Mouse (Mus musculus): Measurements from ENCODE around the gene Zwilch. TPM values are rescaled to one million over a fixed set of nuclear protein-coding genes. Genes with fewer than 3 reads are reported as not detected.
A peak's percentile ranks its signal among the peaks of the same experiment; 100 is the strongest.
"Not testable (repeated sequence)": the region's sequence is repeated elsewhere in the genome, so short reads cannot be mapped to it uniquely, and the experiment has no call there.

Zwilch gene
- polyA plus RNA-seq, 1 experiment from 2014 or later = 14.7 TPM

DNA sequence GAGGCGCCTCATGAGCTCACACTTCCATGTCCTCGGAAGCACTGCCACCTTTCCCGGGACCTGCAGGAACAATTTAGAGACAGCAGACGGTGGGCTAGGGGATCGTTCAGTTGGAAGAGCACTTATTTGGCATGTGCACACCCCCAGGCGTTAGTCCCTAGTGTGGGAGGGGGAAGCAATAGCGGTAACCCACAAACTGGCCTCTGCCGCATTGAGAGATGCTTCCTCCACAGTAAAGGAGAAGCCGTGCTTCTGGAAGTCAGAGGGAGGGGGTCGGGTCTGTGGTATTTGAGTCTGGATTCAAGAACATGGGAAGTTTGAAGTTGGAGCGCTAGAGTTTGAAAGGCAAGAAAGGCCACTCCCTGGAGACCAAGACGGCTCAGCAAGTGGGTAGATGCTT is 46.8 kb downstream of the Zwilch start:
- WGBS = 51% methylated on average over 12 of the region's 12 CpGs
- Histone ChIP-seq H3K27me3 (no peaks in the 10 kb centered on the region), H3K27ac (no peak overlapping the region), H3K9me3 (replicated peaks) (no peaks in the 10 kb centered on the region), H3K9ac (no peak overlapping the region), H3K4me2 (peak overlapping the region; percentile 13; the same call in 1 of the 2 replicates), H3K4me3 (no peak overlapping the region), H3K36me3 (no peaks in the 10 kb centered on the region), H3K4me1 (replicated peaks) (peaks cover 9% of the 10 kb centered on the region; the same call in 1 of the 2 replicates)
- ATAC-seq (replicated peaks; ENCODE audit: insufficient number of reproducible peaks, insufficient read depth, low FRiP score, low read depth) = no peak

DNA sequence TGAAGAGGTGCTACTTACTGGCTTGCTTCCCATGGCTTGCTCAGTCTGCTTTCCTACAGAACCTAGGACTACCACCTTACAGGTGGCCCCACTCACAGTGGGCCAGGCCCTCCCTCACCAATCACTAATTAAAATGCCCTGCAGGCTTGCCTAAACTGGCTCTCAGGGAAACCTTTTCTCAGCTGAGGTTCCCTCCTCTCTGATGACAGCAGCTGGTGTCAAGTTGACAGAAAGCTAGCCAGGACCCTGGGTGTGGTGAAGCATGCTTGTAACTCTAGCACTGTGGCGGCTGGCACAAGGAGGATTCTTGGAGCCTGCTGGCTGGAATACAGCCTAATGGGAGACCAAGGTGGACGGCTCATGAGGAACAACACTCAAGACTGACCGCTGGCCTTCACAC is 47.6 kb downstream of the Zwilch start:
- H3K4me1 ChIP-seq (replicated peaks) = peaks cover 9% of the 10 kb centered on the region; the same call in 1 of the 2 replicates
- no peak overlapping the region for H3K9ac ChIP-seq
- 42% methylated on average over 3 of the region's 3 CpGs for whole genome bisulfite sequencing
- H3K4me2 ChIP-seq = no peak overlapping the region
- H3K9me3 ChIP-seq (replicated peaks) = no peaks in the 10 kb centered on the region
- ATAC-seq (replicated peaks; ENCODE audit: insufficient number of reproducible peaks, insufficient read depth, low FRiP score, low read depth) = no peak; the same call in 1 of the 2 replicates
- H3K36me3 ChIP-seq = no peaks in the 10 kb centered on the region
- H3K27ac ChIP-seq = no peak overlapping the region
- no peaks in the 10 kb centered on the region for H3K27me3 ChIP-seq
- H3K4me3 ChIP-seq = no peak overlapping the region

DNA sequence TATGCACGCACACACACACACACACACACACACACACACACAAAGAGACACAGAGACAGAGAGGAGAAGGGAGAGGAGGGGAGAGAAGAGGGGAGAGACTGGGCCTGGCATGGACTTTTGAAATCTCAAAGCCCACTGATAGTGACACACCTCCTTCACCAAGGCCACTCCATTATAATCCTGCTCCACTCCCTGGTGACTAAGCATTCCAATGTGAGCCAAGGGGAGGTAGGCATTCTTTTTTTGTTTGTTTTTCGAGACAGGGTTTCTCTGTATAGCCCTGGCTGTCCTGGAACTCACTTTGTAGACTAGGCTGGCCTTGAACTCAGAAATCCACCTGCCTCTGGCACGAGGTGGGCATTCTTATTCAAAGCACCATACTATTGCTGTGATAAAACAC is 48.1 kb downstream of the Zwilch start:
- not testable (repeated sequence) for H3K27me3 ChIP-seq; H3K27ac ChIP-seq; ATAC-seq (replicated peaks; ENCODE audit: insufficient number of reproducible peaks, insufficient read depth, low FRiP score, low read depth); H3K4me1 ChIP-seq (replicated peaks); H3K9ac ChIP-seq; H3K4me2 ChIP-seq; H3K9me3 ChIP-seq (replicated peaks); H3K36me3 ChIP-seq; H3K4me3 ChIP-seq
- WGBS = 55% methylated on average over 3 of the region's 3 CpGs

DNA sequence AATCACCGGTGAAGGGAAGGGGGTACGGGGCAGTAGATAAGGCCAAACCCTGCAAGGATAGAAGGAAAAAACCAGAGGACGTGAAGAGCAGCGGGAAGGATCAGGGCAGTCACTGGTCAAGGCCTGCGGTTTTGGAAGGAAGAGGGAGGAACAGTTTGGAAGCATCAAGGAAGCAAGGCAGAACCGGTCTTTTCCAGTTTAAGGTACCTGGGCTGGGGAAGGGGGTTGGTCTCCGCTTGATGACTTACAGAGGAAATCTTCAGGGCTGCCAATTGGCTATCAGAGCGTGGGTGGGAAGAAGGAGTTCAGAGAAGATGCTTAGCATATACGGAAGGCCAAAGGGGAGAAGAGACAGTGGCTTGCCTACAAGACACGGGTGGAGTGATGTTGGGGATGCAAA is 50.3 kb downstream of the Zwilch start:
- 87% methylated on average over 10 of the region's 10 CpGs for WGBS
- no peaks in the 10 kb centered on the region for H3K36me3 ChIP-seq
- H3K4me1 ChIP-seq (replicated peaks) = peaks cover 9% of the 10 kb centered on the region; the same call in 1 of the 2 replicates
- no peak overlapping the region for H3K4me3 ChIP-seq
- H3K27ac ChIP-seq = no peak overlapping the region
- ATAC-seq (replicated peaks; ENCODE audit: insufficient number of reproducible peaks, insufficient read depth, low FRiP score, low read depth) = no peak
- no peaks in the 10 kb centered on the region for H3K9me3 ChIP-seq (replicated peaks)
- no peaks in the 10 kb centered on the region for H3K27me3 ChIP-seq
- H3K9ac ChIP-seq = no peak overlapping the region
- no peak overlapping the region for H3K4me2 ChIP-seq

DNA sequence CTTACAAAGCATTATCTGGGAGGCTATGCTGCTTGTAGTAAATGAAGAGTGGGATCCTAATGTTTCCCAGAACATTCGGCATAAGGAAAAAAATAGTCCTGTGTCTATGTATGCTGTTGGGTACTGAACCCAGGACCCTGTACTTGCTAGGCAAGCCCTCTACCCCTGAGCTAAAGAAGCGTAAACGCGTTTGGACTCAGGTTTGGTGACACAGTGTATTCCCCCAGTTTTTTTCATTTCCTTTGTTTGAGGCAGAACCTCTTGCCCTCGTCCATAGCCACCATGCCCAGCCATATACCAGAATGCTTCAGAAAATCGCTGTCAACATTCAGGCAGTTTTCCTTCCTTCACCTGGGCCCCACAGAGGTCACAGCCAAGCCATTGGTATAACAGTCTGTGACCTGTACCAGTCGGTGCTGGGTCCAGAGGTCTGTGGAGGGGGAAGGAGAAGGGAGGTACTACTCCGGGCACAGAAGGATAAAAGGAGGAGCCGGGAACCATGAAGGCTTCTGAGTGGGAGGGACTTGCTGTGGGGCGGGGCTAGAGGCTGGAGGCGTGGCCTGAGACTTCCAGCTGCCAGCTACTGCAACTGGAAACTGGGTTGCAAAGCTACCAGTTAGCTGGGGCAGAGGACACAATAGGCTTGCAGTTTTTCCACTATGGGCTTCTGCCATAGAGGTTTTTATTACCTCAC is 52.2 kb downstream of the Zwilch start:
- peaks cover 13% of the 10 kb centered on the region for H3K4me1 ChIP-seq (replicated peaks)
- H3K4me2 ChIP-seq = no peak overlapping the region
- 38% methylated on average over 11 of the region's 11 CpGs for WGBS
- H3K9ac ChIP-seq = no peak overlapping the region
- no peaks in the 10 kb centered on the region for H3K27me3 ChIP-seq
- no peaks in the 10 kb centered on the region for H3K9me3 ChIP-seq (replicated peaks)
- no peak overlapping the region for H3K4me3 ChIP-seq
- ATAC-seq (replicated peaks; ENCODE audit: insufficient number of reproducible peaks, insufficient read depth, low FRiP score, low read depth) = no peak
- H3K36me3 ChIP-seq = no peaks in the 10 kb centered on the region
- no peak overlapping the region for H3K27ac ChIP-seq

DNA sequence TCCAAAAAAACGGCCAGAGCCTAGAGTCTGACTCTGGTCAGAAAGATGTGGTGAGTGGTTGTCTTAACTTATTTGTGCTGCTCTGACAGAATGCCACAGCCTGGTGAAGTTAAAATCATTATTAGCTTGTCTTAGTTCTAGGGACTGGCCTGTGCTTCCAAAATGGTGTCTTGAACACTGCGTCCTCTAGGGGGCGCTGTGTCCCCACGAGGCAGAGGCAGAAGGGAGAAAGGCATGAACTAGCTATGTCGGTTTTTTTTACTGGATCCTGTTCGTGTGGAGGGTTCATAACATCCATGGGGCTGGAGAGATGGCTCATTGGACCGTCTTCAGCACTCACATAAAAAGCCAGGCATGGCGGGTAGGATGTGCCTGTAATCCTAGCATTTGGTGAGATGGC is 53.0 kb downstream of the Zwilch start:
- Histone ChIP-seq H3K27me3 (no peaks in the 10 kb centered on the region), H3K4me3 (no peak overlapping the region), H3K9me3 (replicated peaks) (no peaks in the 10 kb centered on the region), H3K36me3 (no peaks in the 10 kb centered on the region), H3K27ac (no peak overlapping the region), H3K9ac (no peak overlapping the region), H3K4me2 (no peak overlapping the region), H3K4me1 (replicated peaks) (peaks cover 10% of the 10 kb centered on the region)
- ATAC-seq (replicated peaks; ENCODE audit: insufficient number of reproducible peaks, insufficient read depth, low FRiP score, low read depth) = no peak
- WGBS = 26% methylated on average over 8 of the region's 8 CpGs

DNA sequence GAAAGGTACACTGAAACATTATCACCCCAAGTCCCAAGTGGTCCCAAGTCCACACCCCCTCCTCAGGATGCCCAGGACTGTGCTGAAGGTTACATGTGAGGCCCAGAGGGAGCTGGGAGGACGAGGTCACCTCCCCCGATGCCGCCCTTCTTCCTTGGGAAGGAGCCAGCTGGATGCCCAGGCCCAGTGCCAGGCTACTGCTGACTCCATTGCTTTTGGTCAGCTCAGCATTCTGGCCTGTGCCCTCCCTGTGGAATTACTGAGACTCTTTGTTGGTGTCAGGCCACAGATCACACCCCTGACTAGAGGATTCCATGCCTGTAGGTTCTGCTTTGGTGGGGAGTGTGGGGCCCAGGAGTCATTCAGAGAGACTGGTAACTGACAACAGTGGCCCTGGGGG is 56.0 kb downstream of the Zwilch start, which contains the start of gene Lctl:
Gene Lctl, plus strand, starts transcription at position 272 of the 400 bp plus-strand sequence.
- no peak within 1 kb of the TSS for H3K4me2 ChIP-seq
- no peak within 1 kb of the TSS for H3K9ac ChIP-seq
- H3K9me3 ChIP-seq (replicated peaks) = no peaks in the 10 kb centered on the region
- no peak within 1 kb of the TSS; the same call in 1 of the 2 replicates for H3K27ac ChIP-seq
- H3K27me3 ChIP-seq = no peaks in the 10 kb centered on the region
- 48% methylated on average over 3 of the region's 3 CpGs for WGBS
- H3K4me1 ChIP-seq (replicated peaks) = peaks cover 29% of the 10 kb centered on the region
- H3K4me3 ChIP-seq = no peak within 1 kb of the TSS
- H3K36me3 ChIP-seq = no peaks in the 10 kb centered on the region
- no peak for ATAC-seq (replicated peaks; ENCODE audit: insufficient number of reproducible peaks, insufficient read depth, low FRiP score, low read depth)

DNA sequence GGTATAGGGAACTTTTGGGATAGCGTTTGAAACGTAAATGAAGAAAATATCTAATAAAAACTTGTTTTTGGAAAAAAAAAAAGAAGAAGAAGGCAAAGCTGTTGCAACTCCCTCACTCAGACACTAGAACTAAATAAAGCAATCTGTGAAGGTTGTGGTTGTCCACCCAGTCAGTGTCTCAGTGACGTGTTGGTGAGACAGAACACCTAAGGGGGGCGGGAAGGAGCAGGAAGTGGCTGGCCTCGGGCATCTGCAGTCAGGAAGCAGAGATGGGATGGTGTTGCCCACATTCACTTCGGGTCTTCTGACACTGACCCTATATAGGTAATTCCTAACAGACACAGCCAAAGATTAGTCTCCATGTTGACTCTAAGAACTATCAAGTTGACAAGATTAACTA is 57.1 kb downstream of the Zwilch start:
- H3K9ac ChIP-seq = no peak overlapping the region
- H3K27ac ChIP-seq = no peak overlapping the region
- no peak for ATAC-seq (replicated peaks; ENCODE audit: insufficient number of reproducible peaks, insufficient read depth, low FRiP score, low read depth)
- H3K27me3 ChIP-seq = no peaks in the 10 kb centered on the region
- H3K4me1 ChIP-seq (replicated peaks) = peaks cover 29% of the 10 kb centered on the region
- no peaks in the 10 kb centered on the region for H3K9me3 ChIP-seq (replicated peaks)
- no peak overlapping the region for H3K4me2 ChIP-seq
- H3K4me3 ChIP-seq = no peak overlapping the region
- 83% methylated on average over 6 of the region's 6 CpGs for WGBS
- H3K36me3 ChIP-seq = no peaks in the 10 kb centered on the region

DNA sequence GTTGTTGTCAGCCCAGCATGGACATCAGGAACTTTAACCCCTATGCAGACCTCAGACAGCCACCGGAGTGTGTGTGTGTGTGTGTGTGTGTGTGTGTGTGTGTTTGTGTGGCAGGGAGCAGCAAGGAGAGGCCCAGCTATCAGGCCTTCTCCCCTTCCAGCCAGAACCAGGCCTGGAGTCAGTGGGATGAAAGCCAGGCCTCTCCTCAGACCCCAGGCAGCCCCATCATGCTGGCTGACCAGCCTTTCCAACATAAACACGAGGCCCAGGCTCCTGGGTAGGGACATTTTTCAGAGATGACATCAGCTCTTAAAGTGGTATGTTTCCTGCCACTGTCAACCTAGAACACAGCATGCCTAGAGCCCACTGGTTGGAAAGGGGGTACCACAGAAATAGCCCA is 58.3 kb downstream of the Zwilch start:
- Histone ChIP-seq H3K27ac (peak overlapping the region; percentile 73), H3K4me3 (no peak overlapping the region), H3K9ac (no peak overlapping the region), H3K36me3 (no peaks in the 10 kb centered on the region), H3K4me1 (replicated peaks) (peaks cover 29% of the 10 kb centered on the region), H3K27me3 (no peaks in the 10 kb centered on the region), H3K4me2 (no peak overlapping the region), H3K9me3 (replicated peaks) (no peaks in the 10 kb centered on the region)
- peak; percentile 85 for ATAC-seq (replicated peaks; ENCODE audit: insufficient number of reproducible peaks, insufficient read depth, low FRiP score, low read depth)
- 8% methylated on average over 2 of the region's 2 CpGs for WGBS

DNA sequence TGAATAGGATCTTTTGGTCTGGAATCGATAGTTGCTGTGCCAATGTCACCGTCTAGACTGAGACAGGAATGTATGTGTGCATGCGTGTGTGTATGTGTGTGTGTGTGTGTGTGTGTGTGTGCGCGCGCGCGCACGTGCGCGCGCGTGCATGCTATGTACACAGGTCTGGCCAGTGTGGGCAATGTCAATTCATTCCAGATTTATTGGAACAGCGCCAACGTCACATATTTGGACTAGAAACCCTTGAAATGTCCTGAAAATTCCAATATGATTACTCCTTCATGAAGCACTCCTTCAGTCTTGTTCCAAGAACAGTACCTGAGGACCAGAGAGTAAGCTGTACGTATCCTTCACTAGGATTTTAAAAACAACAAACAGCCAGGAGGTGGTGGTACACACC is 62.4 kb downstream of the Zwilch start:
- ATAC-seq (replicated peaks; ENCODE audit: insufficient number of reproducible peaks, insufficient read depth, low FRiP score, low read depth) = no peak
- H3K4me1 ChIP-seq (replicated peaks) = peaks cover 21% of the 10 kb centered on the region
- WGBS = 94% methylated on average over 16 of the region's 16 CpGs
- H3K27ac ChIP-seq = no peak overlapping the region
- H3K4me2 ChIP-seq = no peak overlapping the region
- no peaks in the 10 kb centered on the region for H3K9me3 ChIP-seq (replicated peaks)
- H3K9ac ChIP-seq = no peak overlapping the region
- no peaks in the 10 kb centered on the region for H3K36me3 ChIP-seq
- H3K27me3 ChIP-seq = no peaks in the 10 kb centered on the region
- H3K4me3 ChIP-seq = no peak overlapping the region

DNA sequence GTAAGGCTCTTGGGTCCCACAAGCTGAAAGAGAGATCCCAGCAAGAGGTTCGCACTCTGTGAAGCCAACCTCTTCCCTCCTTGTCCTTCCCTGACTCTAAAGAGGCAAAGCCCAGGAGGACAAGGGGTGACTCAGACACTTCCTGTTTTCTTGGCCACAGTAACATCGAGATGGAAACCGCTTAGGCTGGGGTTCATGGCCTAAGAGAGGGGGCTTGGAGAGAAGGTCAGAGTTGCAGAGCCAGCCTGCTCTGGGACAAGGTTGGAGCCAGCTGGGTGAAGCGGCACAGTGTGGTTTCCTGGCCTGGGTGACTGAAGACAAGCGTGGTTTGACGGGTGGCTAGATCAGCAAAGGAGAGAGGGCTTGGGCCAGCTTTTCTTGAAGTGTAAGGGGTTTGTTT is 67.6 kb downstream of the Zwilch start:
- H3K27ac ChIP-seq = no peak overlapping the region
- H3K4me1 ChIP-seq (replicated peaks) = no peaks in the 10 kb centered on the region
- H3K4me2 ChIP-seq = no peak overlapping the region
- no peaks in the 10 kb centered on the region for H3K27me3 ChIP-seq
- H3K4me3 ChIP-seq = no peak overlapping the region
- no peaks in the 10 kb centered on the region for H3K9me3 ChIP-seq (replicated peaks)
- no peak for ATAC-seq (replicated peaks; ENCODE audit: insufficient number of reproducible peaks, insufficient read depth, low FRiP score, low read depth)
- H3K36me3 ChIP-seq = no peaks in the 10 kb centered on the region
- no peak overlapping the region for H3K9ac ChIP-seq
- WGBS = 70% methylated on average over 6 of the region's 6 CpGs

DNA sequence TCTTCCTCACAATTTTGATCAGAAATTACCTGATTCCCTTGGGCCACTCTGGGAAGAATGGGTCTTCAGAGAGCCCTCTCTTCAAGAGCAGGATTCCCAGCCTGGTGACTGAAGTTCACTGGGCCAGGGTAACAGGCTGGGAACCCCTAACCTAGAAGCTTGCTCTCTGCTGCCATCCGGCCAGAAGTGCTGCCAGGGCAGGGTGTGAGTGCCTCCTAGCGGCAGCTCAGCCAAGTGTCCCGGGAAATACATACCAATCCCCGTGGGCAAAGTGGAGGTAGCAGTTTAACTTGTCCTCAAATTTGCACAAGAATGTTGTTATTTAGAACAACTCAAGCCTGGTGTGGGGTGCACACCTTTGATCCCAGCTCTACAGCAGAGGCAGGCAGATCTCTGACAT is 72.5 kb downstream of the Zwilch start:
- Histone ChIP-seq H3K4me3 (no peak overlapping the region), H3K4me2 (no peak overlapping the region), H3K36me3 (no peaks in the 10 kb centered on the region), H3K4me1 (replicated peaks) (no peaks in the 10 kb centered on the region), H3K9ac (no peak overlapping the region), H3K27me3 (no peaks in the 10 kb centered on the region), H3K9me3 (replicated peaks) (no peaks in the 10 kb centered on the region), H3K27ac (no peak overlapping the region)
- WGBS = 2% methylated on average over 4 of the region's 4 CpGs
- no peak for ATAC-seq (replicated peaks; ENCODE audit: insufficient number of reproducible peaks, insufficient read depth, low FRiP score, low read depth)
